ENCODE assay signal across 13 mouse cellular contexts in the genomic region with DNA sequence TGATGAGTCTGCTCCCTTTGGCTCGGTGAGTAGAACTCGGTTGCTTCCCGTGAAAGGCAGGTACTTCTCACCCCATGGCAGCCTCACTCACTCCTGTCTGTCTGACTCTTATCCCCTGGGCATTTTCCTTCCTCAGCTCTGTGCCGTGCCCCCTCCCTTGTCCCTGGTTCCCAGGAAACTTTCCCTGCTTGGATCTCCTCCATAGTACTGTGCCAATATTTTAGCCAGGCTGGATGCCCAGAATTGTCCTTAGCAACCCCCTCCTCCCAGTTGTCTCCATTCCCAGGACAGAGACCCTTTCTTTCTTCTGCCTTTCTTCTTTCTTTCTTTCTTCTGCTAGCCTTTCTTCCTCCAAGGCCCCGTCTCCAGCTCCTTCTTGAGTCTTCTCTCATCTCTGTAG. TPM values are rescaled to one million over a fixed set of nuclear protein-coding genes. Genes with fewer than 3 reads are reported as not detected.
DNase-seq lines count a peak whose midpoint lies in the region; ATAC-seq and TF ChIP-seq lines count a peak whose summit lies in the region.
"Had no signal": no experiment of that assay in that cellular context is flagged by ENCODE, and none has a peak within 500 bp of the region (broad histone marks: within the 10 kb centered on the region; RNA-seq: fewer than 3 reads in every experiment).

No protein-coding gene starts in this region.

- TF ChIP-seq CTCF in left cerebral cortex, adult 2 months (IDR thresholded peaks at IDR 0.05) = no peak

- WGBS in heart, embryonic 12.5 days = 64% methylated on average over 5 of the region's 5 CpGs
- WGBS in intestine, embryonic 16.5 days = 77% methylated on average over 5 of the region's 5 CpGs

- no peak overlapping the region for H3K4me3 ChIP-seq in heart, embryonic 12.5 days
- peak overlapping the region; percentile 60 for H3K4me3 ChIP-seq in left cerebral cortex, adult 2 months
- peak overlapping the region; percentile 71 for H3K4me3 ChIP-seq in brown adipose tissue, adult 24 weeks (ENCODE audit: insufficient read depth, low read depth, low read length)
- H3K4me3 ChIP-seq in intestine, embryonic 16.5 days (ENCODE audit: low read length) = no peak overlapping the region

- peak overlapping the region; percentile 8; the same call in 1 of the 2 replicates for H3K27ac ChIP-seq in heart, embryonic 12.5 days (ENCODE audit: poor library complexity, severe bottlenecking)
- H3K27ac ChIP-seq in left cerebral cortex, adult 2 months = no peak overlapping the region
- no peak overlapping the region for H3K27ac ChIP-seq in brown adipose tissue, adult 24 weeks (replicated peaks; ENCODE audit: low read depth, low read length)
- H3K27ac ChIP-seq in intestine, embryonic 16.5 days (ENCODE audit: low read length) = no peak overlapping the region
- H3K27ac ChIP-seq: limb, embryonic 13.5 days had no signal

- H3K27me3 ChIP-seq in heart, embryonic 12.5 days (replicated peaks) = peaks cover 3% of the 10 kb centered on the region; the same call in 1 of the 2 replicates
- no peaks in the 10 kb centered on the region for H3K27me3 ChIP-seq in intestine, embryonic 16.5 days (replicated peaks; ENCODE audit: control insufficient read depth, insufficient read depth, low read length)

- no peak for ATAC-seq in heart, embryonic 12.5 days (ENCODE audit: insufficient number of reproducible peaks, low FRiP score)
- no peak for ATAC-seq in intestine, embryonic 16.5 days

- H3K9me3 ChIP-seq in heart, embryonic 12.5 days (replicated peaks) = no peaks in the 10 kb centered on the region
- H3K9me3 ChIP-seq in intestine, embryonic 16.5 days (ENCODE audit: control insufficient read depth, low read length) = no peaks in the 10 kb centered on the region
- H3K9me3 ChIP-seq: limb, embryonic 13.5 days had no signal

- peak overlapping the region; percentile 69; the same call in 1 of the 2 replicates for H3K4me2 ChIP-seq in heart, embryonic 12.5 days
- peak overlapping the region; percentile 83 for H3K4me2 ChIP-seq in intestine, embryonic 16.5 days (ENCODE audit: low read depth, low read length)

- no peak for DNase-seq in heart, postnatal 25 days (ENCODE audit: low spot score)
- no peak for DNase-seq in left cerebral cortex, adult 2 months (ENCODE audit: extremely low spot score in 1 of 2, low spot score in 2 of 2)
- DNase-seq in left cerebral cortex, adult 18-20 months (ENCODE audit: low spot score in 2 of 2) = no peak
- no peak for DNase-seq in embryo, embryonic 9.5 days (ENCODE audit: extremely low spot score)
- DNase-seq in frontal cortex, postnatal 10 days (ENCODE audit: low spot score in 2 of 2) = no peak
- DNase-seq: heart, adult 18-20 months; kidney, adult 11 months; lung, embryonic 14.5 days had no signal

- H3K4me1 ChIP-seq in heart, embryonic 12.5 days (replicated peaks) = peaks cover 24% of the 10 kb centered on the region
- H3K4me1 ChIP-seq in brown adipose tissue, adult 24 weeks (ENCODE audit: control insufficient read depth, insufficient read depth, insufficient read length, low read length) = peaks cover 5% of the 10 kb centered on the region
- H3K4me1 ChIP-seq in intestine, embryonic 16.5 days (ENCODE audit: control insufficient read depth, insufficient read depth, low read length) = peaks cover 8% of the 10 kb centered on the region

- peak overlapping the region; percentile 23; the same call in 1 of the 2 replicates for H3K9ac ChIP-seq in heart, embryonic 12.5 days
- H3K9ac ChIP-seq in intestine, embryonic 16.5 days (ENCODE audit: low read depth, low read length) = no peak overlapping the region
- H3K9ac ChIP-seq: limb, embryonic 13.5 days had no signal

- peaks cover 22% of the 10 kb centered on the region for H3K36me3 ChIP-seq in heart, embryonic 12.5 days
- H3K36me3 ChIP-seq in intestine, embryonic 16.5 days (ENCODE audit: control insufficient read depth, insufficient read depth, low read length) = no peaks in the 10 kb centered on the region
- H3K36me3 ChIP-seq: limb, embryonic 13.5 days had no signal

- intact Hi-C loops in heart, postnatal 25 days (cut with DNase I) = loop anchor here (2.0 kb wide), 1 partner anchor 21 kb away; a partner anchor contains a TSS
- intact Hi-C loops in left cerebral cortex, adult 2 months (cut with DNase I) = loop anchor here (2.0 kb wide), 2 partner anchors 21 to 63 kb away; a partner anchor contains a TSS

RNA-seq across cellular contexts. Expression of a gene that starts 1.6 kb away (rescaled TPM):
- 12.6 TPM in 2 replicates for polyA plus RNA-seq in heart, embryonic 12.5 days (2016; fragmentation: Nextera tagmentation; extraction: Ambion mirVana)
- total RNA-seq in heart, postnatal 25 days (2021) = 1 to 10 TPM; 6.5 to 7.4 TPM
- total RNA-seq in left cerebral cortex, adult 2 months (2021) = 10 to 100 TPM; 12.8 to 13.6 TPM
- total RNA-seq in left cerebral cortex, adult 18-20 months (2021) = 10 to 100 TPM; 13.3 to 15.8 TPM
- 2.2 and 5.9 TPM in 2 replicates for polyA plus RNA-seq in brown adipose tissue, adult 24 weeks (2012; ENCODE audit: insufficient read depth, insufficient read length, missing spikeins)
- polyA plus RNA-seq in intestine, embryonic 16.5 days (2015; fragmentation: Nextera tagmentation; extraction: Ambion mirVana) = 9.3 and 10.0 TPM in 2 replicates

RNA-seq across cellular contexts. Expression of a gene that starts 8.7 kb away (rescaled TPM):
- polyA plus RNA-seq in heart, embryonic 12.5 days (2016; fragmentation: Nextera tagmentation; extraction: Ambion mirVana) = not detected in 2 replicates
- not detected for total RNA-seq in heart, postnatal 25 days (2021)
- not detected for total RNA-seq in left cerebral cortex, adult 2 months (2021)
- not detected for total RNA-seq in left cerebral cortex, adult 18-20 months (2021)
- not detected in 2 replicates for polyA plus RNA-seq in brown adipose tissue, adult 24 weeks (2012; ENCODE audit: insufficient read depth, insufficient read length, missing spikeins)
- polyA plus RNA-seq in intestine, embryonic 16.5 days (2015; fragmentation: Nextera tagmentation; extraction: Ambion mirVana) = not detected in 2 replicates
- total RNA-seq: heart, adult 18-20 months; layer of hippocampus, adult 18-20 months had no signal
- polyA plus RNA-seq: limb, embryonic 13.5 days; lung, embryonic 14.5 days had no signal

RNA-seq across cellular contexts. Expression of a gene that starts 16.2 kb away (rescaled TPM):
- 575 and 577 TPM in 2 replicates for polyA plus RNA-seq in heart, embryonic 12.5 days (2016; fragmentation: Nextera tagmentation; extraction: Ambion mirVana)
- 100 to 1,000 TPM; 227 to 230 TPM for total RNA-seq in heart, postnatal 25 days (2021)
- total RNA-seq in left cerebral cortex, adult 2 months (2021) = 100 to 1,000 TPM; 164 to 169 TPM
- 100 to 1,000 TPM; 184 to 189 TPM for total RNA-seq in left cerebral cortex, adult 18-20 months (2021)
- polyA plus RNA-seq in brown adipose tissue, adult 24 weeks (2012; ENCODE audit: insufficient read depth, insufficient read length, missing spikeins) = 221 and 229 TPM in 2 replicates
- polyA plus RNA-seq in intestine, embryonic 16.5 days (2015; fragmentation: Nextera tagmentation; extraction: Ambion mirVana) = 626 and 669 TPM in 2 replicates

RNA-seq across cellular contexts. Expression of a gene that starts 21.3 kb away (rescaled TPM):
- 13.7 and 14.8 TPM in 2 replicates for polyA plus RNA-seq in heart, embryonic 12.5 days (2016; fragmentation: Nextera tagmentation; extraction: Ambion mirVana)
- 10 to 100 TPM; 43.6 to 46.3 TPM for total RNA-seq in heart, postnatal 25 days (2021)
- 100 to 1,000 TPM; 411 to 445 TPM for total RNA-seq in left cerebral cortex, adult 2 months (2021)
- 100 to 1,000 TPM; 396 to 435 TPM for total RNA-seq in left cerebral cortex, adult 18-20 months (2021)
- 14.5 and 18.5 TPM in 2 replicates for polyA plus RNA-seq in brown adipose tissue, adult 24 weeks (2012; ENCODE audit: insufficient read depth, insufficient read length, missing spikeins)
- 9.3 and 10.6 TPM in 2 replicates for polyA plus RNA-seq in intestine, embryonic 16.5 days (2015; fragmentation: Nextera tagmentation; extraction: Ambion mirVana)

RNA-seq across cellular contexts. Expression of a gene that starts 22.4 kb away (rescaled TPM):
- polyA plus RNA-seq in heart, embryonic 12.5 days (2016; fragmentation: Nextera tagmentation; extraction: Ambion mirVana) = 0.23 and 0.65 TPM in 2 replicates
- total RNA-seq in heart, postnatal 25 days (2021) = not detected
- total RNA-seq in left cerebral cortex, adult 2 months (2021) = not detected
- total RNA-seq in left cerebral cortex, adult 18-20 months (2021) = not detected
- not detected in 2 replicates for polyA plus RNA-seq in brown adipose tissue, adult 24 weeks (2012; ENCODE audit: insufficient read depth, insufficient read length, missing spikeins)
- 1.9 and 2.0 TPM in 2 replicates for polyA plus RNA-seq in intestine, embryonic 16.5 days (2015; fragmentation: Nextera tagmentation; extraction: Ambion mirVana)
- total RNA-seq: heart, adult 18-20 months; layer of hippocampus, adult 18-20 months had no signal

Comparison
In these comparisons a context has a peak if more than half of its experiments do, and no peak if none do; other contexts are left out.
1. H3K4me3 ChIP-seq: peak in left cerebral cortex, adult 2 months (single experiment) and brown adipose tissue, adult 24 weeks (single experiment); none in heart, embryonic 12.5 days (single experiment) and intestine, embryonic 16.5 days (single experiment).